Mouse (Mus musculus) testis, adult 2 months (tissue): ENCODE measurements at regions not wholly inside any gene's neighbourhood (a gene's known extent, or its start where the extent isn't known, plus 50 kb on each side); places are given as distances from the start of the nearest gene placed in this dataset.

Source experiments
- CTCF ChIP-seq: fragments of 200-500 bp; IDR thresholded peaks from 2 replicates; pipeline ENCODE4 v1.5.1; 2012; ENCODE audit warnings: low read depth, mild to moderate bottlenecking, inconsistent platforms, low read length, moderate library complexity; ENCODE audit not compliant: control insufficient read depth, insufficient read depth, insufficient replicate concordance
- POLR2A ChIP-seq: fragments of 200-500 bp; IDR thresholded peaks from 2 replicates; pipeline ENCODE4 v1.6.1; 2012; ENCODE audit warnings: low read depth, mild to moderate bottlenecking, inconsistent platforms, low read length, moderate library complexity; ENCODE audit not compliant: control insufficient read depth

DNA sequence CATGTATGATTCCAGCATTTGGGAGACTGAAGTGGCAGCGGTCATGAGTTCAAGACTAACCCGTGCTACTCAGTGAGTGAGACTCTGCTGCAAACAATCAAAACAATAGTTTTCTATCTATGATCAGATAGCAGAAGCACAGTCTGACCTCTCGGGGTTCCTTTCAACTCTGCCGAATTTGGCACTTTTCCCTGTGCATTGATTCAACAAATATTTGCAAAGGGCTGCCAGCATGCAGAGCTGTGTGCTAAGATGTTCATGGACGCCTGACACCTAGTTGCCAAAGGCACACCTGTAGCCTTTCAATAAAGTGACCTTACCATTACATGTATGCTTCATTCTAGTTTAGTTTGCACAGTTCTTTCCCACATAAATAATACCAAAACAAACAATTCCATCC is 118.7 kb upstream of the Tsc22d2 start:
- TF ChIP-seq POLR2A, result no peak
- TF ChIP-seq CTCF, result no peak
